Mouse (Mus musculus) embryonic facial prominence, embryonic 10.5 days (tissue): ENCODE data around the gene Mak. TPM values are rescaled to one million over a fixed set of nuclear protein-coding genes. Genes with fewer than 3 reads are reported as not detected.
"Not testable (repeated sequence)": the region's sequence is repeated elsewhere in the genome, so short reads cannot be mapped to it uniquely, and the experiment has no call there.

Experiments used
- DNase-seq: peaks from one replicate; pipeline ENCODE4 v3.0.0-alpha.2; 2017; ENCODE audit warnings: low spot score
- H3K27ac ChIP-seq: fragments of 300-500 bp; sonication (generic); replicated peaks from 2 replicates; pipeline ENCODE4 v1.5.1; 2016; ENCODE audit warnings: mild to moderate bottlenecking
- H3K27me3 ChIP-seq: fragments of 300-500 bp; sonication (generic); replicated peaks from 2 replicates; pipeline ENCODE4 v1.6.1; 2016; ENCODE audit warnings: low read depth, mild to moderate bottlenecking; ENCODE audit not compliant: poor library complexity, severe bottlenecking
- H3K36me3 ChIP-seq: fragments of 300-500 bp; sonication (generic); replicated peaks from 2 replicates; pipeline ENCODE4 v1.6.1; 2016; ENCODE audit warnings: mild to moderate bottlenecking, moderate library complexity
- H3K4me1 ChIP-seq: fragments of 300-500 bp; sonication (generic); 2 replicates; pipeline ENCODE4 v1.6.1; 2016
- H3K4me3 ChIP-seq: fragments of 300-500 bp; sonication (generic); 2 replicates; pipeline ENCODE4 v1.5.1; 2016; ENCODE audit warnings: mild to moderate bottlenecking, moderate library complexity
- H3K9me3 ChIP-seq: fragments of 300-500 bp; sonication (generic); 2 replicates; pipeline ENCODE4 v1.6.1; 2016; ENCODE audit warnings: mild to moderate bottlenecking
- WGBS: fragments of 180-500 bp; shearing (Covaris S2); methylation state at CpG from one replicate; pipeline ENCODE4 v1.1.7; 2016; 5-methylcytosine and 5-hydroxymethylcytosine counted together
- polyA plus RNA-seq: library from polyadenylated mRNA; unstranded; fragments of >200 nt; fragmentation: Nextera tagmentation; extraction: Ambion mirVana; gene quantifications from 2 replicates; pipeline ENCODE4 v1.2.1, GENCODE M21; 2016

The Mak gene
- polyA plus RNA-seq, 1 experiment from 2014 or later, result 0.95 TPM

DNA sequence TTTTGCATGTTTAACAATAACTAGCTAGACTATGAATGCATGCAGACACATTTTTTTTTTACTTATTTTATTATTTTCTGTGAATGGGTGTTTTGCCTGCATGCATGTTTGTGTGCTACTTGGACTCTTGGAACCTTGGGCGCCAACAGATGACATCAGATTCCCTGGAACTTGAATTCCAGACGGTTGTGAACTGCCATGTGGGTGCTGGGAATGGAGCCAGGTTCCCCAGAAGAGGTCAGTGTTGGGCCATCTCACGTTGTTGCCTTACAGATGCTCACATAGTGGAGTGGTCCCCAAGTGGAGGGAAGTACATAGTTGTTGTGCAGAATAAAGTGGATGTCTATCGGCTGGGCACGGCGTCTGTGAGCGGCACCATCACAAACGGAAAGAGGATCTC is 70.6 kb downstream of the Mak start:
- H3K36me3 ChIP-seq, result peaks cover 96% of the 10 kb centered on the region
- H3K27ac ChIP-seq, result no peak overlapping the region
- WGBS, result 87% methylated on average over 8 of the region's 8 CpGs
- no peak overlapping the region for H3K4me3 ChIP-seq
- H3K4me1 ChIP-seq, result no peaks in the 10 kb centered on the region
- no peaks in the 10 kb centered on the region for H3K9me3 ChIP-seq
- no peaks in the 10 kb centered on the region for H3K27me3 ChIP-seq
- DNase-seq, result no peak

DNA sequence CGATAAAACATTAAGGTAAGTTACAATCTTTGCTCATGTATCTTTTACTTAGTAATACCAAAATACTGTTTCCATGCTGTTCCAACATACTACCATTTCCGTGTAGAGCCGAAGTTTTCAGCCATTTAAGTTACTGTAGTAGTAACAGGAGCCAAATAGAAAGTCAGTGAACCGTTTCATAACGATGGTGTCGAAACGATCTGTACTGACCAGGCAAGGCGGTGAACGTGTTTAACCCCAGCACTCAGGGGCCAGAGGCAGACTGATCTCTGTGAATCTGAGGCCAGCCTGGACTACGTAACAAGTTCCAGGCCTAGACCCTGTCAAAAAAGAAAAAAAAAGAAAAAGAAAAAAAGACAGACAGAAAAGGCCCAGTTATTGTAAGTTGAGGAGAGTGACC is 71.2 kb downstream of the Mak start:
- H3K4me1 ChIP-seq, result no peaks in the 10 kb centered on the region
- peaks cover 94% of the 10 kb centered on the region for H3K36me3 ChIP-seq
- no peak overlapping the region for H3K27ac ChIP-seq
- H3K27me3 ChIP-seq, result no peaks in the 10 kb centered on the region
- no peak for DNase-seq
- 96% methylated on average over 10 of the region's 10 CpGs for WGBS
- H3K9me3 ChIP-seq, result no peaks in the 10 kb centered on the region
- H3K4me3 ChIP-seq, result no peak overlapping the region

DNA sequence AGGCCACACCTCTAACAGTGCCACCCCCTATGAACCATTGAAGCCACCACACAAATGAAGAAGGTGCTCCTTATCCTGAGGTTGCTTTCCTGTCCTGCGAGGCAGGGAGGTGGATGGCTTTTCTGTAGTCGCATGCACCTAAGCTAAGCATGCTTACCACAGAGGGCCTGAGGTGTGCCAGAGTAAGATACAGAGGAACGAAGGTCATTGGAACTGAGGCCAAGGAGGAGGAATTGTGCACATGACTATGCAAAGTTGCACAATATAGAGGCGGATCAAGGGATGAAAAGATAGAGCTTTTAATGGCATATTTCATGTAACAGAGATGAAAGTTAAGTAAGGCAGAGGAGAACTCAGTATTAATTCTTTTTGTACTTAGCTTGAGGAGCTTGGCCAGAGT is 73.3 kb downstream of the Mak start:
- no peak overlapping the region for H3K4me3 ChIP-seq
- H3K27ac ChIP-seq, result no peak overlapping the region
- DNase-seq, result no peak
- H3K9me3 ChIP-seq, result no peaks in the 10 kb centered on the region
- no peaks in the 10 kb centered on the region for H3K27me3 ChIP-seq
- peaks cover 79% of the 10 kb centered on the region for H3K36me3 ChIP-seq
- peaks cover 10% of the 10 kb centered on the region for H3K4me1 ChIP-seq
- 97% methylated on average over 4 of the region's 4 CpGs for WGBS

GRCm38 (mm10) chr13:41002001-41002400 is 77.5 kb downstream of the Mak start:
- H3K4me1 ChIP-seq, result peaks cover 16% of the 10 kb centered on the region
- H3K27ac ChIP-seq, result no peak overlapping the region
- peaks cover 37% of the 10 kb centered on the region for H3K36me3 ChIP-seq
- peak overlapping the region; percentile 93 for H3K4me3 ChIP-seq
- H3K9me3 ChIP-seq, result no peaks in the 10 kb centered on the region
- WGBS, result 89% methylated on average over 5 of the region's 5 CpGs
- no peaks in the 10 kb centered on the region for H3K27me3 ChIP-seq
- no peak for DNase-seq

DNA sequence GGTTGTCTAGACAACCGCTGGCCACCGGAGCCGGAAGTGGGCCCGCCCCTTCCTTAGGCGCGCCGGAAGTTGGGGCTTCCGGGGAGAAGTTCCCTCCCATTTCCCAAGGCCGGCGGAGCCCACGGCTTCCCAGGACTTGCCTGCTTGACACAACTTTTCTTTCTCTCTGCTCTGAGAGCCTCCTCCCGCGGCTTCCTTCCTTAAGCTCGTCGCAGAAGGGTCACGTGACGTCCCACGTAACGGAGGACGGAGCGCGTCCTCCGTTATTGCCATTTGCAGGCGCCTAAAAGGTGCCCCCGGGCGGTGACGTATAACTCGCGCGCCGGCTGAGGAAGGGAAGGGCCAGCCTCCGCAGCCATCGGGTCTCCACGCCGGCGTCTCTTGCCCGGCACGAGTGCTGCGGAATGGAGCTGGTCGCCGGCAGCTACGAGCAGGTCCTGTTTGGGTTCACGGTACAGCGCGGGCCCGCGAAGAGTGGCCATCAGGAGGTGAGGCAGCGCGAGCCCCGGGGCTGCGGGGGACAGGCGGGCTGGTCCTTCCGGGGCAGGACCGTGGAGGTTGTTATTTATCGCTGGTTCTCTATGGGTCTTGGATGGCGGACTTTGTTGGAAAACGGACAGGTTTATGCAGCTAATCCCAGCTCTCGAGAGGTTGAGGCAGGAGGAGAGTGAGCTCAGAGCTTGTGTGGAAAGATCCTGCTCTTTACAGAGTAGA is 78.4 kb downstream of the Mak start, which contains the start of gene Pak1ip1:
TSS of gene Pak1ip1 (plus strand) at position 98 of the 714 bp plus-strand sequence.
- H3K4me3 ChIP-seq, result peak within 1 kb of the TSS; percentile 93
- H3K36me3 ChIP-seq, result peaks cover 28% of the 10 kb centered on the region
- peaks cover 16% of the 10 kb centered on the region for H3K4me1 ChIP-seq
- under 1% methylated on average over 58 of the region's 58 CpGs for WGBS
- DNase-seq, result peak; percentile 93
- H3K27me3 ChIP-seq, result no peaks in the 10 kb centered on the region
- H3K27ac ChIP-seq, result peak within 1 kb of the TSS; percentile 94
- no peaks in the 10 kb centered on the region for H3K9me3 ChIP-seq

- Histone ChIP-seq H3K4me3 (peak overlapping the region; percentile 93), H3K4me1 (peaks cover 16% of the 10 kb centered on the region), H3K27me3 (no peaks in the 10 kb centered on the region), H3K36me3 (peaks cover 20% of the 10 kb centered on the region), H3K27ac (peak overlapping the region; percentile 94), H3K9me3 (no peaks in the 10 kb centered on the region)
- WGBS, result 1% methylated on average over 25 of the region's 25 CpGs
- peak; percentile 54 for DNase-seq
Observed at GRCm38 (mm10) chr13:41000140-41000925, 79.2 kb downstream of the Mak start.

- H3K27ac ChIP-seq, H3K27me3 ChIP-seq, H3K4me3 ChIP-seq, DNase-seq, H3K36me3 ChIP-seq, H3K9me3 ChIP-seq: not testable (repeated sequence)
- H3K4me1 ChIP-seq, result peaks cover 20% of the 10 kb centered on the region
- 89% methylated on average over 5 of the region's 5 CpGs for WGBS
Observed at GRCm38 (mm10) chr13:40998537-40998936, 81.0 kb downstream of the Mak start.

- H3K36me3 ChIP-seq, result no peaks in the 10 kb centered on the region
- 0 out of 2 replicates have a peak, but pooled peaks cover 3% of the 10 kb centered on the region for H3K4me1 ChIP-seq
- H3K4me3 ChIP-seq, result no peak overlapping the region
- WGBS, result 47% methylated on average over 8 of the region's 8 CpGs
- H3K9me3 ChIP-seq, result no peaks in the 10 kb centered on the region
- no peak overlapping the region for H3K27ac ChIP-seq
- DNase-seq, result no peak
- H3K27me3 ChIP-seq, result no peaks in the 10 kb centered on the region; the same call in 1 of the 2 replicates
Observed at GRCm38 (mm10) chr13:40994487-40995263, 84.8 kb downstream of the Mak start.

- H3K36me3 ChIP-seq, result no peaks in the 10 kb centered on the region
- H3K4me3 ChIP-seq, result no peak overlapping the region
- H3K27ac ChIP-seq, result no peak overlapping the region
- no peaks in the 10 kb centered on the region for H3K9me3 ChIP-seq
- H3K27me3 ChIP-seq, result no peaks in the 10 kb centered on the region; the same call in 1 of the 2 replicates
- 74% methylated on average over 2 of the region's 2 CpGs for WGBS
- no peak for DNase-seq
- H3K4me1 ChIP-seq, result no peaks in the 10 kb centered on the region
Observed at GRCm38 (mm10) chr13:40988418-40988817, 91.1 kb downstream of the Mak start.

GRCm38 (mm10) chr13:40987608-40988303 is 91.8 kb downstream of the Mak start:
- H3K36me3 ChIP-seq, H3K27me3 ChIP-seq, H3K4me1 ChIP-seq, DNase-seq, H3K4me3 ChIP-seq, H3K27ac ChIP-seq, H3K9me3 ChIP-seq: not testable (repeated sequence)
- 73% methylated on average over 4 of the region's 4 CpGs for WGBS

- no peaks in the 10 kb centered on the region for H3K4me1 ChIP-seq
- H3K36me3 ChIP-seq, result no peaks in the 10 kb centered on the region
- H3K9me3 ChIP-seq, result no peaks in the 10 kb centered on the region
- H3K4me3 ChIP-seq, result no peak overlapping the region
- H3K27ac ChIP-seq, result no peak overlapping the region
- H3K27me3 ChIP-seq, result no peaks in the 10 kb centered on the region; the same call in 1 of the 2 replicates
- DNase-seq, result no peak
- 91% methylated on average over 5 of the region's 5 CpGs for WGBS
Observed at GRCm38 (mm10) chr13:40986081-40986480, 93.4 kb downstream of the Mak start.

- WGBS, result 66% methylated on average over 1 of the region's 1 CpGs
- Histone ChIP-seq H3K27me3 (no peaks in the 10 kb centered on the region), H3K4me1 (no peaks in the 10 kb centered on the region), H3K27ac (no peak overlapping the region), H3K4me3 (no peak overlapping the region), H3K9me3 (no peaks in the 10 kb centered on the region), H3K36me3 (no peaks in the 10 kb centered on the region)
- DNase-seq, result no peak
Observed at GRCm38 (mm10) chr13:40982759-40983158, 96.7 kb downstream of the Mak start.
